Mouse (Mus musculus): ENCODE measurements at regions not wholly inside any gene's neighbourhood (a gene's known extent, or its start where the extent isn't known, plus 50 kb on each side); places are given as distances from the start of the nearest gene placed in this dataset.

DNA sequence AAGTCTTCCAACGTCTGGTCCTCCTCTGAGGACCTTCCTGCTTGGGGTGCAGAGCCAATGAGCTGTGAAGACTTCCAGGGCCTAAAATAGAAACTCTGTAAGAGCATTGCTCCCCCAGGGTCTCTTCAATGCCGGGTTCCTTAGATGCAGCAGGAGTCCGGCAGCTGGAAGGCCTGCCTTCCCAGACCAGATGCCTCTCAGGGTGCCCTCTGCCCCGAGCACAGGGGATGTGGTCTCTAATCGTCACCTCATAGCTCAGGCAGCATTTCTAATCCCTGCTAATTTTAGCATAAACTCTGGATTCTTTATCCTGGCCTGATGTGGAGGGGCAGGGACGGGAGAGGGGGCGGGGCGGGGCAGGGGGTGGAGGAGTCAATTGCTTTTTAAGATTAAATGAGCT lies 360.9 kb upstream of the Gm10131 start:
- 13% methylated on average over 8 of the region's 8 CpGs for WGBS
- no peak for ATAC-seq (ENCODE audit: insufficient number of reproducible peaks, insufficient read depth, low FRiP score, low read depth)
- Histone ChIP-seq H3K9me3 (ENCODE audit: control insufficient read depth, low read length) (no peaks in the 10 kb centered on the region), H3K4me1 (ENCODE audit: control insufficient read depth in 2 of 2, insufficient read depth in 2 of 2, low read length in 2 of 2) (peaks cover 38 to 39% of the 10 kb centered on the region in 2 experiments), H3K4me3 (ENCODE audit: control insufficient read depth in 1 of 2, insufficient read depth in 1 of 2, low read depth in 1 of 2, low read length in 2 of 2) (no peak overlapping the region), H3K27me3 (ENCODE audit: control insufficient read depth, insufficient read depth, low read length) (no peaks in the 10 kb centered on the region), H3K9ac (ENCODE audit: low read length) (0 out of 2 replicates have a peak overlapping the region, but pooled peaks have one; percentile 16), H3K27ac (replicated peaks in 1 of 2; ENCODE audit: control insufficient read depth in 1 of 2, insufficient read depth in 1 of 2, low read depth in 2 of 2, low read length in 2 of 2) (peak overlapping the region; percentile 55 to 65), H3K36me3 (ENCODE audit: control insufficient read depth, insufficient read depth, low read length) (no peaks in the 10 kb centered on the region), H3K4me2 (ENCODE audit: low read length) (peak overlapping the region; percentile 38)

DNA sequence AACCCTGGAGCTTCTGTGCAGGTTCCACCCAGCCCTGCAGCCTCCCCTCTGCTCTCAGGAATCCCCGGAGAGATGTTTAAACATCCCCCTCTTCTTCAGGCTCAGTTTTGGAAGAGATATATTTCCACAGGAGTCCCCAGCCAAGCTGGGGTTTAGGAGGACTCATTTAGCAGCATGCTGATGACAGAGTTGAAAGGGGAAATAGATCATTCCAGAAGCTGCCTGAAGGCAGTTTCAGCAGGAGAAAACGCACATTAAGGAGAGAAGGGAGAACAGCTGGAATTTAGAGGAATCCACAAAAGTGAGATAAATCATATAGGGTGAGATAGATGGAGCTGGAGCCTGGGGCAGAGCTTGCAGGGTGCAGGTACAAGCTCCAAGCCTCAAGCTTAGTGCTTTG lies 357.6 kb upstream of the Gm10131 start:
- H3K4me2 ChIP-seq (ENCODE audit: low read length) = no peak overlapping the region
- no peak overlapping the region for H3K4me3 ChIP-seq (ENCODE audit: control insufficient read depth in 1 of 2, insufficient read depth in 1 of 2, low read depth in 1 of 2, low read length in 2 of 2)
- H3K27me3 ChIP-seq (ENCODE audit: control insufficient read depth, insufficient read depth, low read length) = no peaks in the 10 kb centered on the region
- H3K27ac ChIP-seq (replicated peaks in 1 of 2; ENCODE audit: control insufficient read depth in 1 of 2, insufficient read depth in 1 of 2, low read depth in 2 of 2, low read length in 2 of 2) = no peak overlapping the region
- no peak overlapping the region for H3K9ac ChIP-seq (ENCODE audit: low read length)
- 43% methylated on average over 2 of the region's 2 CpGs for WGBS
- H3K36me3 ChIP-seq (ENCODE audit: control insufficient read depth, insufficient read depth, low read length) = no peaks in the 10 kb centered on the region
- no peak for ATAC-seq (ENCODE audit: insufficient number of reproducible peaks, insufficient read depth, low FRiP score, low read depth)
- peaks cover 3% of the 10 kb centered on the region; the same call in 1 of the 2 replicates for H3K9me3 ChIP-seq (ENCODE audit: control insufficient read depth, low read length)
- H3K4me1 ChIP-seq (ENCODE audit: control insufficient read depth in 2 of 2, insufficient read depth in 2 of 2, low read length in 2 of 2) = peaks cover 30 to 32% of the 10 kb centered on the region in 2 experiments

DNA sequence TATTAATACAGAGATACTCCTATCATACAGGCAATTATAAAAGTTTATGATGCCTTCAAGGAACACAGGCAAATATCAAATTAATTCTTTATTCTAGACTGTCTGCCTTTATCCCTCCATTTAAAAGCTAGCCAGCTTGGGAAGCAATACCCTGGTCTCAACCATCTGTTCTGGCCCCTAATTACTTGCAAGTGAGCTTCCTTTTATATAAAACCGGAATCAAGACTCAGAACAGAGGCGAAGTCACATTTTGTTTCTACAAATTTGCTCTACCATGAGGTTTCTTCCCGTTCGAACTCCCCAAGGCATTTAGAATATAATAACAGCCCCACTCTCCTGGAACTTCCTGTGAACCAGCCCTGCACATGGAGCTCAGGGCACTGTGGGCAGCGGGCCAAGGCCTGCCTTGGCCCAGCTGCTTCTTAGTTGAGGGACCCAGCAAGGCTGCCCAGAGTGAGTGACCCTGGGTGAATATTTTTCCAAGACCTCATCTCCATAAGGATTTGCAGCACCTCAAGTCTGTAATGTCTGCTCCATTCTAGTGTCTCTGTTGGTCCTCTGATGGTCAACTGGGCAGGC lies 355.3 kb upstream of the Gm10131 start:
- H3K4me1 ChIP-seq (ENCODE audit: control insufficient read depth in 2 of 2, insufficient read depth in 2 of 2, low read length in 2 of 2) = peaks cover 13 to 14% of the 10 kb centered on the region in 2 experiments
- H3K27ac ChIP-seq (replicated peaks in 1 of 2; ENCODE audit: control insufficient read depth in 1 of 2, insufficient read depth in 1 of 2, low read depth in 2 of 2, low read length in 2 of 2) = no peak overlapping the region
- WGBS = 78% methylated on average over 5 of the region's 5 CpGs
- H3K9ac ChIP-seq (ENCODE audit: low read length) = no peak overlapping the region
- no peak overlapping the region for H3K4me2 ChIP-seq (ENCODE audit: low read length)
- peaks cover 3% of the 10 kb centered on the region; the same call in 1 of the 2 replicates for H3K9me3 ChIP-seq (ENCODE audit: control insufficient read depth, low read length)
- H3K4me3 ChIP-seq (ENCODE audit: control insufficient read depth in 1 of 2, insufficient read depth in 1 of 2, low read depth in 1 of 2, low read length in 2 of 2) = no peak overlapping the region
- no peaks in the 10 kb centered on the region for H3K36me3 ChIP-seq (ENCODE audit: control insufficient read depth, insufficient read depth, low read length)
- no peak for ATAC-seq (ENCODE audit: insufficient number of reproducible peaks, insufficient read depth, low FRiP score, low read depth)
- no peaks in the 10 kb centered on the region for H3K27me3 ChIP-seq (ENCODE audit: control insufficient read depth, insufficient read depth, low read length)

DNA sequence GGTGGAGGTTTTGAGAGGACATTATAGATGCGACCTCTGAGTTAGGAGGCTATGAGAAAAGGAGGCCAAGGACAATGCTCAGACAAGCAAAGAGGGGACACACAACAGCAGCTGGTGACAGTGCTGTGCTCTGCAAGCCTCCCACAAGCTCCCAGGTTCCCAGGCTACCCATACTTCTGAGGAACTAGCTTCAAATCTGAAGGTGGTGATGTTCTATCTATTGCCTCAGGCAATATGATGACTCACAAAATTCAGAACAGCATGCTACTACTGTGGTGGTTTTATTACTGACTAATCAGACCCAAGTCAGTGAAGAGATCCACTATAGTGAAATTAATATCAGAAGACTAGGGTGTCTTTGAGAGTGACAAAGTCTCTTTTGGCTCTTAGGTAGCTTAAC lies 353.9 kb upstream of the Gm10131 start:
- Histone ChIP-seq H3K27ac (replicated peaks in 1 of 2; ENCODE audit: control insufficient read depth in 1 of 2, insufficient read depth in 1 of 2, low read depth in 2 of 2, low read length in 2 of 2) (no peak overlapping the region), H3K36me3 (ENCODE audit: control insufficient read depth, insufficient read depth, low read length) (no peaks in the 10 kb centered on the region), H3K4me2 (ENCODE audit: low read length) (no peak overlapping the region), H3K27me3 (ENCODE audit: control insufficient read depth, insufficient read depth, low read length) (no peaks in the 10 kb centered on the region), H3K9me3 (ENCODE audit: control insufficient read depth, low read length) (peaks cover 7% of the 10 kb centered on the region), H3K9ac (ENCODE audit: low read length) (no peak overlapping the region), H3K4me3 (ENCODE audit: control insufficient read depth in 1 of 2, insufficient read depth in 1 of 2, low read depth in 1 of 2, low read length in 2 of 2) (no peak overlapping the region), H3K4me1 (ENCODE audit: control insufficient read depth in 2 of 2, insufficient read depth in 2 of 2, low read length in 2 of 2) (peaks cover 6 to 9% of the 10 kb centered on the region in 2 experiments)
- ATAC-seq (ENCODE audit: insufficient number of reproducible peaks, insufficient read depth, low FRiP score, low read depth) = no peak
- 100% methylated on average over 1 of the region's 1 CpGs for WGBS

DNA sequence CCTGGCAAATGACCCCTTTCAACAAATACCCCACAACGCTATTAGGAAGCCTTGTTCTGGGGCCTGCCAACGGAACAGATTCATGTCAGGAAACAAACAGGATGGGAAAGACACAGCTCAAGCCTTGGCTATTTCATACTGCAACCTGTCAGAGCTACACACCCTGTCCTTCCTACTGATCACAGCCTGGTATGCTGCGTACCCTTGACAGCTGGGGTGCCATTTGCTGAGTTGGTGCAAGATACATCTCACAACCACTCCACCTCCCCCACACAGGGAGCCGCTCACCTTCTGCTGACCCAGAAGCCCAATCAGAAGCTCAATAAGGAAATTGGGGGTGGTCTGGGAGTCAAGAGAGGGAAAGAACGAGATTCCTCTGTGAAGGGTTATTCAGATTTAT lies 350.7 kb upstream of the Gm10131 start:
- H3K27ac ChIP-seq (replicated peaks in 1 of 2; ENCODE audit: control insufficient read depth in 1 of 2, insufficient read depth in 1 of 2, low read depth in 2 of 2, low read length in 2 of 2) = no peak overlapping the region
- WGBS = 65% methylated on average over 5 of the region's 5 CpGs
- H3K36me3 ChIP-seq (ENCODE audit: control insufficient read depth, insufficient read depth, low read length) = no peaks in the 10 kb centered on the region
- peaks cover 7% of the 10 kb centered on the region for H3K9me3 ChIP-seq (ENCODE audit: control insufficient read depth, low read length)
- no peak overlapping the region for H3K9ac ChIP-seq (ENCODE audit: low read length)
- no peaks in the 10 kb centered on the region for H3K4me1 ChIP-seq (ENCODE audit: control insufficient read depth in 2 of 2, insufficient read depth in 2 of 2, low read length in 2 of 2)
- no peak overlapping the region for H3K4me3 ChIP-seq (ENCODE audit: control insufficient read depth in 1 of 2, insufficient read depth in 1 of 2, low read depth in 1 of 2, low read length in 2 of 2)
- no peak overlapping the region for H3K4me2 ChIP-seq (ENCODE audit: low read length)
- no peak for ATAC-seq (ENCODE audit: insufficient number of reproducible peaks, insufficient read depth, low FRiP score, low read depth)
- no peaks in the 10 kb centered on the region for H3K27me3 ChIP-seq (ENCODE audit: control insufficient read depth, insufficient read depth, low read length)

DNA sequence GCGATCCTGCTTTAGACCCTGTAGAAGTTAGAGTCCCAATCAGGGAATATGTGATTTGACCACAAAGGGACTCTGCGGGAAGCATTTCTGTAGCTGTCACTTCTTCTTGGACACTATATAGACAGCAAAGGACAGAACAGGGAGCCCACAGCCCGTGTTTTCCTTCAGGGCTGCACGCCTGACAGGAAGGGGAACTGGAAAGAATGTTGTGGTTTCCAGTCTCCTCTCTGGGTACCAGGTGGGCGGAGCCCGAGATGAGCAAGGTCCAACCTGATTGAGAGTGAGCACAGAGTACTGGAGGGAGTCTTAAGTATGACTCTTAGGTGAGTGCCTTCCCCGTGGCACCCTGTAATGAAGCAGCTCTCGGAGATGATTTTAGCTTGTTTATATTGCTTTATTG lies 346.8 kb upstream of the Gm10131 start:
- ATAC-seq (ENCODE audit: insufficient number of reproducible peaks, insufficient read depth, low FRiP score, low read depth) = no peak
- WGBS = 83% methylated on average over 8 of the region's 8 CpGs
- no peak overlapping the region for H3K27ac ChIP-seq (replicated peaks in 1 of 2; ENCODE audit: control insufficient read depth in 1 of 2, insufficient read depth in 1 of 2, low read depth in 2 of 2, low read length in 2 of 2)

DNA sequence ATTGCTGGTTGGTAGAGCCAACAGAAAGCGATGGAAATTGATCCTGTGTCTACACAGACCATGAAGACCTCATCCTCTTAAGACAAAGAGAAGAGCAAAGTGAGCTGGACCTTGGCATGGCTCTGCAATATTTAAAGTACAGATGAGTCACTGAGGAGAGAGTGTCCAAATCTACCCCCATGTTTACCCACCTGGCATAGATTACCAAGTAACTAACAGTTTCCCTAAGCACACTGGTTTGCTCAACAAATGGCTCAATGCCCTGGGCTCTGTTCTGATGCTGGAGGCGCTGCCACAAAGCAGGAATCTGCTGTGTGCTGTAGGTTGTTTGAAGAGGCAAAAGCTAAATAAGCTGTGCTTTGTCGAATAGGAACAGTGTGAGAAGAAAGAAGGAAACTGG lies 345.0 kb upstream of the Gm10131 start:
- Histone ChIP-seq H3K4me1 (ENCODE audit: control insufficient read depth in 2 of 2, insufficient read depth in 2 of 2, low read length in 2 of 2) (peaks cover 4 to 5% of the 10 kb centered on the region in 2 experiments; a peak in 2 of 4 replicates), H3K27ac (replicated peaks in 1 of 2; ENCODE audit: control insufficient read depth in 1 of 2, insufficient read depth in 1 of 2, low read depth in 2 of 2, low read length in 2 of 2) (no peak overlapping the region), H3K9ac (ENCODE audit: low read length) (no peak overlapping the region), H3K4me3 (ENCODE audit: control insufficient read depth in 1 of 2, insufficient read depth in 1 of 2, low read depth in 1 of 2, low read length in 2 of 2) (no peak overlapping the region), H3K36me3 (ENCODE audit: control insufficient read depth, insufficient read depth, low read length) (no peaks in the 10 kb centered on the region), H3K9me3 (ENCODE audit: control insufficient read depth, low read length) (peaks cover 4% of the 10 kb centered on the region; the same call in 1 of the 2 replicates), H3K4me2 (ENCODE audit: low read length) (no peak overlapping the region), H3K27me3 (ENCODE audit: control insufficient read depth, insufficient read depth, low read length) (no peaks in the 10 kb centered on the region)
- ATAC-seq (ENCODE audit: insufficient number of reproducible peaks, insufficient read depth, low FRiP score, low read depth) = no peak
- WGBS = 76% methylated on average over 3 of the region's 3 CpGs

More for the DNA sequence above, 346.8 kb upstream of the Gm10131 start:
- H3K4me2 ChIP-seq (ENCODE audit: low read length) = no peak overlapping the region
- H3K9ac ChIP-seq (ENCODE audit: low read length) = no peak overlapping the region
- H3K36me3 ChIP-seq (ENCODE audit: control insufficient read depth, insufficient read depth, low read length) = no peaks in the 10 kb centered on the region
- peaks cover 0 to 2% of the 10 kb centered on the region in 2 experiments; a peak in 1 of 4 replicates for H3K4me1 ChIP-seq (ENCODE audit: control insufficient read depth in 2 of 2, insufficient read depth in 2 of 2, low read length in 2 of 2)
- H3K9me3 ChIP-seq (ENCODE audit: control insufficient read depth, low read length) = peaks cover 4% of the 10 kb centered on the region; the same call in 1 of the 2 replicates
- H3K4me3 ChIP-seq (ENCODE audit: control insufficient read depth in 1 of 2, insufficient read depth in 1 of 2, low read depth in 1 of 2, low read length in 2 of 2) = no peak overlapping the region
- no peaks in the 10 kb centered on the region for H3K27me3 ChIP-seq (ENCODE audit: control insufficient read depth, insufficient read depth, low read length)

DNA sequence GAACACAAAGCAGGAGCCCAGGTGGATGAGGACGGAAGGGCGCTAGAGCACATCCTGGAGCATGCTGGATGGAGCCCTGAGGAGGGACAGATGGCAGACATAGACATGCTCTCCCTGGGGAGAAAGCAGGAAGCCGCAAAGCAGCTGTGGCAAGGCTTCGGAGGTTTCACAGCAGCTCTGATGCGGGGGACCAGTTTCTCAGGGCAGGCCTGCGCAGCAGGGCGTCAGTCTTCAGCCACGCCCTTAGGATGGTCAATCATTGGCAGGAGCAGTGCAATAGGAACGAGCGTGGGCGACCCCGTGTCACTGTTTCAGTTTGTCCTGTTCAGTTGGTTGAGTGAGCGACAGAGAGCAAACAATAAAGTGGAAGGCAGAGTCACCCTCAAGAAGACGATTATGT lies 343.8 kb upstream of the Gm10131 start:
- WGBS = 80% methylated on average over 14 of the region's 14 CpGs
- no peaks in the 10 kb centered on the region for H3K9me3 ChIP-seq (ENCODE audit: control insufficient read depth, low read length)

More for the DNA sequence above, 343.8 kb upstream of the Gm10131 start:
- Histone ChIP-seq H3K4me2 (ENCODE audit: low read length) (no peak overlapping the region), H3K27ac (replicated peaks in 1 of 2; ENCODE audit: control insufficient read depth in 1 of 2, insufficient read depth in 1 of 2, low read depth in 2 of 2, low read length in 2 of 2) (no peak overlapping the region), H3K36me3 (ENCODE audit: control insufficient read depth, insufficient read depth, low read length) (no peaks in the 10 kb centered on the region), H3K9ac (ENCODE audit: low read length) (no peak overlapping the region), H3K4me3 (ENCODE audit: control insufficient read depth in 1 of 2, insufficient read depth in 1 of 2, low read depth in 1 of 2, low read length in 2 of 2) (no peak overlapping the region), H3K4me1 (ENCODE audit: control insufficient read depth in 2 of 2, insufficient read depth in 2 of 2, low read length in 2 of 2) (peaks cover 11 to 12% of the 10 kb centered on the region in 2 experiments; a peak in 3 of 4 replicates), H3K27me3 (ENCODE audit: control insufficient read depth, insufficient read depth, low read length) (no peaks in the 10 kb centered on the region)
- ATAC-seq (ENCODE audit: insufficient number of reproducible peaks, insufficient read depth, low FRiP score, low read depth) = no peak

All from heart, embryonic 14.5 days (tissue).